Mouse (Mus musculus) fibroblast of lung, adult 2 months (primary cell): Measurements from ENCODE around the gene Gm11492.

Experiments
- DNase-seq: peaks from one replicate; pipeline ENCODE4 v3.0.0-alpha.2; 2011; ENCODE audit warnings: low read depth

The Gm11492 gene

DNA sequence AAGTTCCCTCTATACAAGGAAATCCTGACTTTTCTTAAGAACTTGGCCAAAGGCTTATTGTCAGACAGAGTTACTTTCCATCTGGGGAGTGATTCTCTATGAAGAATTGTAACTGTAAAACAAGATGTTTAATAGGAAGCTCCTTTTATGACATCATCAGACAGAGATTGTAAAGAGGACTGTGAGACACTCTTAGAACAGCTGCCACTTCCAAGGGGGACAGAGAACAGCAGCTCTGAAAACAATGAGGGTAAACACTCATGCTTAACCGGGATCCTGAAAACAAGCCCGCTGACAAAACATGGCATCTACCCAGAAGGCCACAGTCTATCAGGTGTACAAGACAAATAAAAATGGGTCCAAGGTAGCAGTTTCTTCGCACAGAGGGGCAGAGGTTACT lies at the start of gene Gm11492:
Gm11492 (plus strand) TSS at position 153 of the 400 bp plus-strand sequence.
- DNase-seq: no peak

DNA sequence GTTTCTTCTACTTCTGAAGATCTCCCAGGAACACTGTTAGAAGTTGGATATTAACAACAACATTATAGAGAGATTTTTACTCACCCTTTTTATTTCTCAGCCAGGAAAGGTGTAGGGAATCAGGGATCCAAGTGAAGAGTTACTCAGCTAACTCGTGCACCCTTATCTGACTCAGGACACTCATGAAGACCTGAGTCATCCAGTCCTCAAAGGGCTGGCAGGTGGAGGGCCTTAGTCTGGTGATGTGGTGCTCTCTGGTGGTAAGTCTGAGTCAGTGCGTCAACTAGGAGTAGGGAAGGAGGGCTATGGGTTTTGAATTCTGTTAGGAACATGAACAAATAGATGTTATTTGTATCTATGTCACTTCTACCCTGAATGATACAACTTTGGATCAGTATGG lies 47.2 kb upstream of the Gm11492 start:
- DNase-seq: peak; percentile 36

DNA sequence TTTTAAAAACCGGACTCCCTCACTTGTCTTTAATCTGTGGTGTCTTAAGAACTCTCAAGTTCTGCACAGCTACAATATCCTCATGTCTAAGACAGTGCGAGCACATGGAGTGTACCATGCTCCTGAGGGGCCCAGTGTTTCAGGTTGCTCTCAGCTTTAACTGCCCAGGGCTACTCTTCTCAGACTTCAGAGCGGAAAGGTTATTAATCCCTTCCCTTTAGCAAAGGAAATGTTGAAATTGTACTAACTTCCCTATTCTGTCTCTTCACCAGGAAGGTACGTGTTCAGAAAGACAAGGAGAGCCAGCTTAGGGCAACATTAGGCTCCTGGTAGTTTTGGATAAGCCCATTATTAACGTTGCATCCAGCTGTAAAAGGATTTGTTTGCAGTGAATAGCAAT lies 43.0 kb upstream of the Gm11492 start:
- no peak for DNase-seq

- DNase-seq: no peak
Observed at GRCm38 (mm10) chr11:87523967-87524366, 42.5 kb upstream of the Gm11492 start.

DNA sequence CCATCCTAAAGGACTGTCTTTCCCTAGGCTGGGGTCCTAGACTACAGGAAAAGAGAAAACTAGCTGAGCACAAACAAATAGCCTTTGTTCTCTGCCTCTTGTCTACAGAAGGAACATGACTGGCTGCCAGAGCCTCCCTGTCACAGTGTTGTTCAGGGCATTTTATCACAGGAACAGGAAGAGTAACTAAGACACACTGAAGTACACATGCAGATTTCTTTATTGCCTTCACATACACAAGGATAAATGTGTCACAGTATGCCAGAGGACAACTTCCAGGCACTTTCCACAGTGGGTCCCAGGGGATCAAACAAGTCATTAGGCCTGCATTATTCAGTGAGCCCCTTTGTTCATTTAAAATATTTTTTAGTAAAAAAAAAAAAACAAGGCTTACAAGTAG lies 41.7 kb upstream of the Gm11492 start:
- DNase-seq: no peak

DNA sequence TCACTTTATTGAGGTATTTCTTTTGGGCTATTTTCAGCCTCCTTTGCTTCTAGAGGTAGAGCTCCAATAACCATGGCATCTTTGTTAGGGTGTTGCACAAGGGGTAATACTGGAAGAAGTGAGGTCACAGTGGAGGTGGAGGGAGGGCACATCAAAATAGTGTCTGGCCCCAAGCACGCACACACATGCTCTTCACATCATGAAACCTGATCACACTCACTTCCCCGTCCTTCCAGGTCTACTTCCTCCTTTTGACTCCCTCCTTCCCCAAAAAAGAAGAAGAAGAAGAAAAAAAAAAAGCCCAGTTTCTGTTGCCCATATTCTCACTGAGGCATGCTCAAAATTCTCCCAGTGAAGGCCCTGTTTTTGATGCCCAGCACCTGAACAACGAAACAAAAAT lies 39.1 kb upstream of the Gm11492 start:
- no peak for DNase-seq

GRCm38 (mm10) chr11:87527990-87528389 lies 38.5 kb upstream of the Gm11492 start:
- DNase-seq: no peak

DNA sequence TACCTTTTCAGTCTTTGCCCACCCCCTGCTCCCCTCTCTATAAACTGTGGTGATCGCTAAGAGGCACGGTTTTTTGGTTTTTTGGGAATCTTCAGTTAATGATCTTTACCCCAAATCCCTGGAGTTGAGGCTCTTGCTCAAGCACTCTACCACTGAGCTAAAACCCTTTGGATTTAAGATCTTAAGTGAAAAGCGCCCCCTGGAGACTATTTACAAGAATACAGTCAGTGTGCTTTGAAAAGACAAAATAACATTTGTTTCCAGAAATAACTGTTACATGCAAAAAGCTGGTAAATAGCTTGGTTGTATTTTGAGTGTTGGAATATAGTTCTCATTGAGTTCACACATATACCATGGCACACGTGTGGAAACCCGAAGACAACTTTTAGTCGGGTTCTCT lies 34.8 kb upstream of the Gm11492 start:
- DNase-seq: no peak

- no peak for DNase-seq
Observed at GRCm38 (mm10) chr11:87542285-87542684, 24.2 kb upstream of the Gm11492 start.

- no peak for DNase-seq
Observed at GRCm38 (mm10) chr11:87542906-87543305, 23.5 kb upstream of the Gm11492 start.

DNA sequence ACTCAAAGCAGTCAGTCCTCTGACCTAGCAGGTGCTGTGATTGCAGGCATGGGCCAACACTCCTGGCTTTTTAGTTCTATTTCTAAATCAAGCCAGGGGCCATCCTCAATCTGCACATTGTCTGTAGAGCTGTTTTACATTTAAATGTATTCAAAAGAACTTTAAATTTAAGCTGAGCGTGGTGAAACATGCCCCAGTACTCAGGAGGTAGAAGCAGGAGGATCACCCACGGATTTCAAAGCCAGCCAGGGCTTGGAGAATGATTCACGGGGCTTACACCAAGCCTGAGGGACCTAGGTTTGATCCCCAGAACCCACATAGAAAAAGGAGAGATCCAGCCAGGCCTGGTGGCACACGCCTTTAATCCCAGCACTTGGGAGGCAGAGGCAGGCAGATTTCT lies 13.1 kb upstream of the Gm11492 start:
- DNase-seq: no peak

DNA sequence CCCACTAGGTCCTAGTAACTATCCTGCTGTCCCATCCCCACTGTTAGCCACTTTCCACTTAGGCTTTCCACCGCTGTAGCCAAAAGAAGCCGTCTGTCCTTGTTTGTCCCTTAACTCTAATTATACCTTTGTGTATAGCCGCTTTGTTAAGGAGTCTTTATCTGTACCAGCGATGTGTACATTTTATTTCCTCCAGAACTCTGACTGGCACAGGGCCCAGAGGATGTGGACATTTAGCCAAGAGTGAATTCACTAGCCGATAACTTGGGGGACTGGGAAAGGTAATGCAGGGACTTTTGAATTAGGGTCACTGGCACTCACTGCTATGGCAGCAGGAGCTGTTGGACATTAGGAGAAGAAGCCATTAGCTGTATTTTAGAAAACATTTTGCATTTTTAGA lies 12.1 kb upstream of the Gm11492 start:
- DNase-seq: no peak

DNA sequence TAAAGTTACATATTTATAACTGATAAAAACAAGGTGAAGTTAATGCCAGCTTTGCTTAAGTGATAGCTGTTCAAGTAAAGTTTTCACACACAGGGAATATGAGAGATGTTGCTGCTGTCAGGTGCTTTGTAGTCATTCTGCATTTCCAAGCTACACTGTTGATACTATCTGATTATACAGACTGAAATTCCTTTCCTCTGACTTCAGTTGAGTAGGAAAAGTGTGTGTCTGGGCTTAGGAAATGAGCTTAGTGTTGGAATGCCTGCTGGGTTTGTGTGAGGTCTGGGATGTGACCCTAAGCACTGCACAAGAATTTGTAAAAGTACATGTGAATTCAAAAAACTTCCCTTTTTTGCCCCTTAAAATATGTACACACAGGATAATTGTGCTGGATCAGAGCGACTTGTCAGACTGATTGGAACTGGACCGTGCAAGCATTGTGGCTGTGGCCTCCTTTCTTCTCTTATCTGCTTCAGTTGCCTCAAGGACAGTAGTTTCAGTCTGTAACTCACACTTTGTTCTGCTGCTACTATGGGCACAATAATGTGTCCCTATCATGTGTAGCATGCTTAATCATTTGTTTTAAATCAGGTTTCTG lies 11.2 kb upstream of the Gm11492 start:
- DNase-seq: no peak

- DNase-seq: no peak
Observed at GRCm38 (mm10) chr11:87561208-87561607, 5.2 kb upstream of the Gm11492 start.

GRCm38 (mm10) chr11:87568255-87568953 lies 2.0 kb downstream of the Gm11492 start, which contains the start of gene Sept4:
Sept4 (plus strand) TSS chr11:87568903.
- DNase-seq: no peak

GRCm38 (mm10) chr11:87570743-87571142 lies 4.3 kb downstream of the Gm11492 start:
- no peak for DNase-seq

DNA sequence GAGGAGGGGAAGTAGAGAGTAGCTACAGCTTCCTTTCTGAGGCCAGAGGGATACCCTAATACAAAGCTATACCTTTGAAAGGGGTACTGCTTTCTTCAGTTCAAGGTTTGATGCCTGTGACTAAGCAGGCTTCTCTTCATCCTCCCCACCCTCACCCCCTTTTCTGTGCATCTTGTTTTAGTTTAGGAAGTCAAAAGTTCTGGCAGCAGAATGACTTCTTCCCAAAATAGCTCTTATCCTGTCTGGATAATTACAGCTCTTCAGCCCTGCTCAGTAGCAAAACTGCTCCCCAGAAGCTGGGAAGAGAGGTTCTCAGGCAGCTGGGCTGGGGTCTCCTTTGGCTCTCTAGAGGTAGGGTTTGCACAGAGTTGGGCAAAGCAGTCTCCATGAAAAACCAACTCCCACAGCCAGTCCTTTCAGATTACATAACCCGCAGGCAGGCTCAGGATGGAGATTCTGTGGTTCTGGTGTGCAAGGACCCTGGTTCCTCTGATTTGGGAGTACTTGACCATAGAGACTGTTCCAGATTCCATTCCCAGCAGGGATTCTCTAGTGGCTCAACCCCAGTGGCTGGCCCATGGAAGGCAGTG lies 5.0 kb downstream of the Gm11492 start:
- no peak for DNase-seq

GRCm38 (mm10) chr11:87573751-87574150 lies 7.3 kb downstream of the Gm11492 start:
- no peak for DNase-seq

DNA sequence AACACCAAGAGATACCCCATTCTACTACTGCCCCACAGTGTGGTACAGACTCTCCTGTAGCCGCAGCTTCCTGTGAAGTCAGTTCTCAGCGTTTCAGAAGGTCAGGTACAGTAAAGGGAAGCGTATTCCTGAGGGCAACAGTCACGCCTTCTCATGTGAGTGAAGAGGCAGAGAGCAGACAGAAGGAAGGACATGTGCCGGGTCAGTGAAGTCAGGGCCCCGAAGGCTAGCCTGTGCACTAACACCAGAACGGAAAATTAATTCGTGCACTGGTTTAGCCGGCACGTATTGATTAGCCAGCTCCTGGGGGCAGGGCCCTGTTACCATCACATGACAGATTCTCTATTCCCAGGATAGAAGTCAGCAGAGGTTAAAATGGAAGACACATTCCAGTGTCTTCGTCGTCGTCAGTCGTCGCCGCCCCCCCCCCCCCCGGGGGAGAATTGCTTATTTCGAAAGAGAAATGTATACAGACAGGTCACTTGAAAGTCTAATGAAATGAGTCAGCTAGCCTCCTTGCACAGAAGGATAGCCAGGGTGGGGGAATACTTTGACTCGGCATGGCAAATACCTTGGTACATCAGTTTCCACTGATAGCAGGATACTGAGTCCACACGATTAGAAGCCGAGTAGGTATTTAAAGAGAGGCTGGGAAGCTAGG lies 8.2 kb downstream of the Gm11492 start:
- no peak for DNase-seq

- DNase-seq: no peak
Observed at GRCm38 (mm10) chr11:87577601-87578248, 11.3 kb downstream of the Gm11492 start.

- no peak for DNase-seq
Observed at GRCm38 (mm10) chr11:87578249-87578962, 12.0 kb downstream of the Gm11492 start.
